Mouse (Mus musculus): ENCODE measurements at regions not wholly inside any gene's neighbourhood (a gene's known extent, or its start where the extent isn't known, plus 50 kb on each side); places are given as distances from the start of the nearest gene placed in this dataset.

DNA sequence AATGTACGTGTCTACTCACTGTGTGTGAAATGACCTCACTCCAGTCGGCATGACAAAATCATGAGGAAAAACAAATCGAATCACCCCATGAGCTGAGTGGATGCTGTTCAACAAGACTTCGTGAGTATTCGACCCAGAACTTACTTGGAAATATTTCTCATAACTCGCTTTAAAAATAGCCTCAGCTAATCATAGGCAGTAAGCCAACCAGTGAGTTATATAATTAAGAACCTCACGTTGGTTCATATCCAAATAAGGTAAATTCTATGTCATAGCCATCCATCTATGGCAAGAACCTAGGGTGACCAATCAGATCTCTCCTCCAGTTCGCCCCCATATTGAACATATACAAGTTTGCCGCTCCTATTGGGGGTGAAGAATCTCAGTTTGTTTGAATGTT, 466.5 kb upstream of the Gm19410 start:
- no peak for DNase-seq (ENCODE audit: inconsistent age in 2 of 2, low spot score in 1 of 2)

DNA sequence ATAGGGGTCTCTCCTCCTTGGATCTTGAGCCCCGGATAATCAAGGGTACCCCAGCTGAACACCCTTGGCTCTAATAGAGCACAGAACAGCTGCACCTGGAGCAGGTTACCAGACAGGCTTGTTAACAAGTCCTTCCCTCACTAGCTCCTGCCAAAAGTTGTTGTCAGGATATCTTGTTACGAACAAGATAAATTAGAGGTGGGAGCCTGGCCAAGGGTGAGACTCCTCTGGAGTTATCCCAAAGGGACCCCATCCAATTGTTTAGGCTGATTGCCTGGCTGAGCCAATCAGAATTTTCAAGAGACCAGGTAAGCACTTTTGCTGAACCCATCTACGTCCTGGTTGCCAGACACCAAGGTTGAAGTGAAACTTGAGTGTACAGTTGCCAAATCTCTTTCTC, 465.2 kb upstream of the Gm19410 start:
- no peak for DNase-seq (ENCODE audit: inconsistent age in 2 of 2, low spot score in 1 of 2)

DNA sequence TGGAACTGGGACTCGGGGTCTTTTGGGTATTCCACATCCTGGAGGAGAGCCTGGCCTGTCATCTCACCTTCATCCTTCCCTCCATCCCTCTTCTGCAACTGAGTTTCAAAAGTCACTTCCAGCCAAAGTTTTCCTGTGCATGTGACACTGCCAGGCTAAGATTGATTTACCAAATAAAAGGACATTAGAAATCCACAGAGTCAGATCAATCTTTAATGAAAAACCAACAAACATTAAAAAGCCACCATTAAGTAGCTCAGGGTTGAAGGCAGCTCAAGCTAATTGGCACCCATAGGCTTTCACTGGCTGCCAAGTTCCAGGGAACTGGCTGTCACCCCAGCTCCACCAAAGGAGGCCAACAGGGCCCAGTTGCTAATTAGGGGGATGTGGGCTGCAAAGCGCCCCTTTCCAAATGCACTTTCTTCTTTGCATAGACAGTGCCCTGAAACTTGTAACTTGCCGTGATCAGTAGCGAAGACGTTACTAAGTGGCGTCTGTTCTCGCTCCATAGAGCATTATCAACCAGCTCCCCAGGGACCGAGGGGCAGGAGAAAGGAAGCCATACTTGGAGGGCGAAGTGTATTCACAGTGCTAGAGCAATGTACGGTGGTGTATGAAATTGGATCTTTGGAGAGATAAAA, 464.6 kb upstream of the Gm19410 start:
- DNase-seq (ENCODE audit: inconsistent age in 2 of 2, low spot score in 1 of 2) = peak in 1 of 2 experiments; percentile 30

DNA sequence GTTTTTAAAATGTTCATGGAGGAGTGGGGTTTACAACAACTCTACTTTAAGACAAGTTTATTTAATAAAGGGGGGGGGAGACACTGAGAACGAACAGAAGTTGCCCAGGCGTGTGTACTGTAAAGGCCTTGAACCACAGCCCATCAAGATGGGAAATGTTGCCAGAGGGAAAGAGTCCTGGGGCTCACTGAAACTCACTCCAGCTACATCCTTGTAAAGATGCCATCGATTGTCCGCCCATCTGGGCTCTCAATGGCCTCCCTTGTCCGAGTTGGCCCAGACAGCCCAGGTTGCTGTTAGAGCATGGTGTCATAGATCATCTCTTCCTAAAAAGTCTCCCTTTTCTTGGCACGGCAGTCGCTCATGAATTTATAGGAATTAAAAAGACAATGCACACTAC, 462.7 kb upstream of the Gm19410 start:
- no peak for DNase-seq (ENCODE audit: inconsistent age in 2 of 2, low spot score in 1 of 2)

DNA sequence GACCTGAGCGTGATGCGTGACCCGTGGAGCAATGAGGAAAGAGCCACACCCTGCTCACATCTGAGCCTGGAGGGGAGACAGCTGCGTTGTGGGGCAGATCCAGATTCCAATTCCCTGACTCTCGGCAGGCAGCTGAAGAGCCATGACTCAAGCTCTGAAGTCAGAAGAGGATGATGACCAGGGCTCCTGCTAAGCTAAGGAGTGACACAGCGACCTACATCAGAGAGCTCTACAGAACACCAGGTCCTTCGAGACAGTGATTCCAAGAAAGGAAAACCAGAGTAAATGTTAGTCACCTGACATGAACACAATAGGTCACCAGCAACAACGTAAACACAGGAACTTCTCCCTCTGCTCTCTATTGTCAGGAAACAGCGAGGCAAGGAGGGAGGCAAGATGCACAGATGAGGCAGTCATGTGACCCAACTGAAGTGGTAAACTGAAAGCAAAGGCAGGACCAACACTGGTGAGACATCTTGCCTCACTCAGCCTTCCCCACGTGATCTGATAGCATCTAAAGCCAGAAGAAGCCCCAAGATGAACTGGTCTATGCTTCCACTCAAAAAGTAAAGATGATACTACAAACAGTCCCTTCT, 444.2 kb upstream of the Gm19410 start:
- no peak for DNase-seq (ENCODE audit: inconsistent age in 2 of 2, low spot score in 1 of 2)

GRCm38 (mm10) chr8:35323180-35323975, 442.2 kb upstream of the Gm19410 start:
- DNase-seq (ENCODE audit: inconsistent age in 2 of 2, low spot score in 1 of 2) = no peak

All from adrenal gland, adult (tissue).